Mouse (Mus musculus) NIH3T3 (cell line): ENCODE data around the gene Slco1a5.
"Not testable (repeated sequence)": the region's sequence is repeated elsewhere in the genome, so short reads cannot be mapped to it uniquely, and the experiment has no call there.

Experiments
- DNase-seq: peaks from one replicate; pipeline ENCODE4 v3.0.0-alpha.2; 2012; ENCODE audit warnings: low read depth

The Slco1a5 gene

DNA sequence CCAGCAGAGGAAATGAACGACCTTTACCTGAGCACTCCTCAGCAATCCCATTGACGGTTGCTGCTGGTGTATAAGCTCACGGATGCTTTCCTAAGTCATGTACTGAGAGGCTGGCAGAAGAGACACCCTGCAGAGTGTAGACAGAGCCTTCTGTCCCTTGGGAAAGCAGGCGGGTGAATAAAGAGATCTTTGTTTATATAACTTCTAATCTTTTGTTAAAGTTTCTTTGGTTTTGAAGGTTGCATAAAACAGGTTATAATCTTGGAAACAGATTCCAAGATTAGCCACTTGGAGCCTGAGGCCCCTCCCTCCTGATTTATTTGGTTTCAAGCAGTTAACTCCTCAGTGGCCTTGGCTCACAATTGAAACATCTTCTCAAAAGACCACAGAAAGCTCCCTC, at the start of gene Slco1a5:
TSS of gene Slco1a5 (minus strand) at position 101 of the 400 bp plus-strand sequence.
- DNase-seq = no peak

DNA sequence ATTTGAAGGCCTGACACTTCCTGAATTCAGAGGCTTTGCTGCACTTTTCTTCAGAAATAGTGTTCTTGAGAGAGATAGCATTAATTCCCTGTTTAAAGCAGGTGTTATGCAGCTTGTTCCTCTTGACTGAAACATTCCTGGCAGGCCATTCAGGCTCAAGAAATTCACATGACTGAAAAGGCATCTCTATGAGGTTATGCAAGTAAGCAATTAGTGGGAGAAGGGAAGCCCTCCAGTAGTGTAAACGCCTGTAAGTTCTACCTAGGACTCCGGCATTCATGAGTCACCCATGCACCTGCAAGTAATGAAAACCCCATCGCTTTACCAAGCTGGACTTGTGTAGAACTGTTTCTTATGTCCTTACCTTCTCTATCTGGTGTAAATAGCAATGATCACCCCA, 46.8 kb upstream of the Slco1a5 start:
- no peak for DNase-seq

DNA sequence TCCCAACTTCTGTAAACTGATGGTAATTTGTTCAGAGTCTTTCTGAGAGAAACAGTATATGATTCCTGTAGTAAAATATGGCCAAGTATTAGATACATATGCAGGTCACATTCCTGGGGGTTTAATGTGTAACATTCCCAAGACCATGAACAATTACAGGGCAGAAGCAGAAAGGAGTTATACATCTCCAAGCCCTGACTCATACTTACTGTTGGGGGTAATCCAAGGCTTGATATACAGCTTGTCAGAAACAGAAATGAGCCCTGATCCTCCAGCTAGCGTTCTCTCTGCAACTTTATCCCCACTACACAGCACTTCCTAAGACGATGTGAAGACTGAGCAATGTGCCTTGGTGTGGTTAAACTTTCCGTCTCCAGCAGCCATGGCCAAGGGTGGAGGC, 44.8 kb upstream of the Slco1a5 start:
- DNase-seq = peak; percentile 92

DNA sequence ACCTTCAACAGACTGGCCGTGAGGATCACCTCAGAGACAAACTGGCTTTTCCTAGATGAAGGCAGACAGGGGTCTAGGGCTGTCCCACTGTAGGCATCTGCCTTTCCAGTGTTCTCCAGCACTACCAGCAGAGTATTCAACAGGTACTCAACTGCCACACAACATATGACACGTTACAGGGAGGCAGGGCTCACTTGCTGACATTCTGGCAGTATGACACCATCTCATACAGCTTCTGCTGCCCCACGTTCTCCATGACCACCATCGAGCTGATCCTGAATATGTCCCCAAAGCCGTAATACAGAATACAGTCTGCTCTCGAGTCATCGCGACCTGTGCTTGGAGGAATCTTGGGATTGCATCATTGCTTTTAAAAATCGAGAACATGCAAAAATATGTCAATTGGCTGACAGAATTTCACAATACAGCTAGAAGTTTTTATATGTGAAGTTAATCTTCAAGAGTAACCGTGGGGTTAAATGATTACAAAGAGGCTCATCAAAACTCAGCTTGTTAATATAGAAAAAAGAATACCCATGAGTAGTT, 43.8 kb upstream of the Slco1a5 start:
- DNase-seq = peak; percentile 62

DNA sequence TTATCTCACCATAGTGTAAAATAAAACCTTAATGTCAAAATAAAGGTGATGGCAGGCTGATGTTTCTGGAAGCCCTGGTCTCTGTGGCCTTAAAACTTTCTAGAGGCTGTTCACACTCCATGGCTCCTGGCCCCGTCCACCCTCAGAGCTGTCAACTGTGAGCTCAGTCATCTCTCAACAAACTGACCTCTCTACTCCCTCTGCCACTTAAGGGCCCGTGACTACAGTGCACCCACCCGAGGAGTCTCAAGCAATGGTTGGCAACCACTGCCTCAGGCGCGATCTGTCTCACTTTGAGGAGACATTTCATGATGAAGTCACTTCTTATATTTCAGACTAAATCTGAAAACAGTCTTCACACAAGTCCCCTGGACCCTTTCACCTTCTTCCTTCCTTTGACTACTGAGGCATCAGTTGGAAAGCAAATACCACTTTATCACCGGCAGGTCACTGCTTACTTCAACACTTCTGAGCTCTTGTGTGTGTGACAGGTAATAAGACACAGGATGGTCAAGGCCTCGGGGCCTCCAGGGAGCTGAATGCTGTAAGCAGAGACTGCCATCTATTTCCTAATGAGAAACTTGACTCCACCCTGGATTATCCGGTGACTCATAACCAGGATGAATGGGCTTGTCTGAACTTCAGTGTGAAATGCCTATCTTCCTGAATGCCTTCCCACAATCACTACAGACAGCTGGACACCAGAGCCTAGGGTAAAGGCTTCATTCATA, 43.1 kb upstream of the Slco1a5 start:
- DNase-seq = peak; percentile 78

DNA sequence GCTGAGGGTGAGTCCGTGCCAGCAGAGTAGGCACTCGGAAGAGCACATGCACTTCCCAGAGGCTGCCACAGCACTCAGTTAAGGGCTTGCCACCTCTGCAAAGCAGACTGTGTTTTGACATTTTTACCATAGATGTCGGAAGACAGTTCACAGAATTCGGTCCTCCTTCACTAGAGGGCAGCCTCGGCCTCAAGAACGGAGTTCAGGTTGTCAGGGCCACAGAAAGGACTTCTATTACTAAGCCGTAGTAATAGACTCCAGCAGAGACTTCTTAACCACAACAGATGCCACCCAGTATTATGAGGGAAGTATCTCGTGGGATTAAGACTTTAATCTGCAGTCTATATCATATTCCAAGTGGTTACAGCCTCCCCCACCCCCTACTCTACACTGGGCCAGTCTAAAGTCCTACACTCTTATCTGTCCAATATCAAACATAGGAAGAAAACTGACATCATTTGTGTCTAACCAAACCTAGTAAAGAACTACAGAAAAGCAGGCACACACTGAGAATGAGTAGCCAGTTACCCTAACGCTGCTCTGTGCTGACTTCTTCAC, 40.3 kb upstream of the Slco1a5 start:
- peak; percentile 83 for DNase-seq

DNA sequence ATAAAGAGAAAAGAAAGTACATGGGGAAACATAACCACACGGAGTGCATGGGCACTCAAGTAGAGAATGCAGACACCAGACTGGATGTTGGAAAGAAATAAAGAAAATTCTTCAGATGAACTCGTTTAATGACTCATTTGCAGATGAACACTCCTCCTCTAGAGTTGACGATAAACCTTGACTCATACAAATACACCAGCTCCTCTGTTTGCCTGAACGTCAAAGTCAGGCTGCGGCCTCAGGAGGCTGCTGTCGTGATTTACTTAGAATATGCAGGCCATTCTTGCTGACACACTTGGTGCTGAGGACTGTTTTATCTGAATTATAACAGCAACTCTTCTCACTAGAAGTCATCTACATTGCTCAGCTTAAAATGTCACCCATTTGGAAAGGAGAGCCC, 39.3 kb upstream of the Slco1a5 start:
- peak; percentile 62 for DNase-seq

DNA sequence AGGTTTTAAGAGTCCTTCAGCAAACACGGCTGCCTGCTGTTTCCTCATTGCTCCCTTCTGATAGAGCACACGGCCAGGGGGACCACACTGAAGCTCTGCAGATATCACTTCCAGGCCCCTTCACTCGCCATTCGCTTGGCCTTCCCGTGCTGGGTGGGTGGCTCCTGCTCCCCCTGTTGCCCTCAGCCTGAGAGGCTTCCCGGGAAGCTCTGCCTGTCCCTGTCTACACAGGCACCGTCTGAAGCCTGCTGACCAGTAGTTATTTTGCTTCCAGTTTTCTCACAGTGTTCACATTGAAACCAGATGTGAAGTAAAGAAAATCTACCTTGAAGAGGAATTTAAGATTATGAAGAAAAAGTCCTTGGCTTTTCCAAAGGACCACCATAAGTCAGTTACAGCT, 34.3 kb upstream of the Slco1a5 start:
- DNase-seq = no peak

DNA sequence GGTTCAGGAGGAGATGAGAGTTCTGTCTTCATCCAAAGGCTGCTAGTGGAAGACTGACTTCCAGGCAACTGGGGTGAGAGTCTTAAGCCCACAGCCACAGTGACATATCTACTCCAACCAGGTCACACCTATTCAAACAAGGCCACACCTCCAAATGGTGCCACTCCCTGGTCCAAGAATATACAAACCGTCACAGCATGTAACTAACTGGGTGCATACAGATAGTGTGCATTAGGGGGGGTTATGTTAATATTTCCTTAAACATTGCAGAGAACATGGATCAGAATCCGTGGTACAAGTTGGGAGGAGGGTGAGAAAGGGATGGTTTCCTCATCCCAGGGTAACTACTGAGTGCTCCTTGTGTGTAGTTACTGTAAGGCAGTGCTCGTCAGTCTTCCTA, 29.3 kb upstream of the Slco1a5 start:
- DNase-seq = not testable (repeated sequence)

DNA sequence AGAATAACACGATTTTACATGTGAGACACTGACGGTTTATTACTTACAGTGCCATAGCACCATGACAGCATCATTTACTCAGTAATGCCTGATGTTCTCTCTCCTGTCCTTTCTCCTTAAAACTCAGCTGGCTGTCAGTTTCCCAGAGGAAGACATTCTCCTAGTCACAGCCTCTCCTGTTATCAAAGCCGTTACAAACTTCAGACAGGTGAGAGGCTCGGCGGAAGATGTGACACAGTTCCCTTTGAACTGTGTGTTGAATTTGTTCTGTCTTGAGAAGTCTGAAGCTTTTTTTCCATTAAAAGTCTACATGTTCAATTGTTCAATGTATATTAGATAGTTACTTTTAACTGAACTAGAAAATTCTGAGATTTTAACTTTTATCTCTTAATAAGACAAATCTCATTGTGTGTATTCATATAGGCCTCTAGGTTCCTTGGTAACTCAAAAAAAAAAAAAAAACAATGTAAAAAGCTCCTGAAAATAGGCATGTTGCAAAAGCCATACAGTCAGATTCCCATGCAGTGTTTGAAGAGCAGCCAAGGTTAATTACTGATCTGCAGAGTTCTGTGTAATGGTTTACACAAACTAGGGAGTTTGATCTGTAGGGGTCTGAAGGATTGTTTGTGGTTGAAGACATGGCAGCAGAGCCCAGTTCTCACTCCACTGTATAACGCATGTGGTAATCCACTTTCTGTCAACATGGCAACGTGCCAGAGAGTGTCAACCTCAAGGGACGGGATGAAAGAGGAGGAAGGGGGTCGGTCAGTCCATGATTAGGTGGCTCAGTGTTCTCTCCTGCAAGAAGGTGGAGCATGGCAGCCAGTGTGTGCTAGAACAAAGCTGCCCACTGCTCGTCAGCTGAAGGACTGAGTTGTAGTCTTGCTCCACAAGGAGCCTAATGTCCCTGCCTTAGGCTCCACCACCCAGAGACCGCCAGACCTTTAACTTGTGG, 24.9 kb upstream of the Slco1a5 start:
- no peak for DNase-seq

DNA sequence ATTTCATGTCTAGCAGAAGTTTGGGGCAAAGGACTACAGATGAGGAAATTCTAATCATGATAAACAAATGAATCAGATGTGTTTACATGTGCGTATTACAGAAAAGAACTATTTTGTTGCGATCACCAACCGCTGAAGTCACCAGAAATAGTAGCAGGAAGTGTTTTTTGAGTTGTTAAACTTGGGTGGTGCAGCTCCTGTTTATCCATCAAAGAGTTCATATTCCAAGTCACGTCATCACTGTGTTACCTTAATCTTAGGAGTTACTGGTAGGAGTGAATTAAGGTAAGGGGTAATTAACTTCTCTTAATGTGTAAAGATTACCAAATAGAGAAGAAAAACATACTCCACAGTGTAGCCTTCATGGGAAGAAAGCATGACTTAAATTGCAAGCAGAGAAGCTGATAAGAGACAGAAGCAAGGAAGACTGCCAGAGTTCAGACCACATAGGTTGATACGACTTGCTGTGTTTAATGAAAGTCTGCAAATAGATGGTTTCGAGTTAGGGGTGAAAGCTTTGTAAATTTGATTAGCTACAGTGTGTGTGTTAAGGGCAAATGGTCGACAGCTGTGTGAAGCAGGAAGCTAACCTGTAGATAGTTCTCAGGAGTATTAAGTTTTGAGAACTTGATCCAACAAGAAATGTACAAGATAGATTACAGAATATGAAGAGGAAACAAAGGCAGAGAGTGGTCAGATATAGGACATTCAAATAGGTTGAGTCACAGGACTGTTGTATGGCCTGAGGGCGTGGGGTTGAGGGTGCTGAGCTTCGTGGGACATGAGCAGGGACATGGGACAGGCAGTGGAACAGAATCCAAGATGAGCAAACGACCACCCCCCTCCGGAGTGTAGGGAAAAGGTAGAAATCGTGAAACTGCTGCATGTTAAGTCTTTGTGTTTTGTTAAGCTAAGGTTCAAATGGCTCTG, 23.7 kb upstream of the Slco1a5 start:
- DNase-seq = no peak

DNA sequence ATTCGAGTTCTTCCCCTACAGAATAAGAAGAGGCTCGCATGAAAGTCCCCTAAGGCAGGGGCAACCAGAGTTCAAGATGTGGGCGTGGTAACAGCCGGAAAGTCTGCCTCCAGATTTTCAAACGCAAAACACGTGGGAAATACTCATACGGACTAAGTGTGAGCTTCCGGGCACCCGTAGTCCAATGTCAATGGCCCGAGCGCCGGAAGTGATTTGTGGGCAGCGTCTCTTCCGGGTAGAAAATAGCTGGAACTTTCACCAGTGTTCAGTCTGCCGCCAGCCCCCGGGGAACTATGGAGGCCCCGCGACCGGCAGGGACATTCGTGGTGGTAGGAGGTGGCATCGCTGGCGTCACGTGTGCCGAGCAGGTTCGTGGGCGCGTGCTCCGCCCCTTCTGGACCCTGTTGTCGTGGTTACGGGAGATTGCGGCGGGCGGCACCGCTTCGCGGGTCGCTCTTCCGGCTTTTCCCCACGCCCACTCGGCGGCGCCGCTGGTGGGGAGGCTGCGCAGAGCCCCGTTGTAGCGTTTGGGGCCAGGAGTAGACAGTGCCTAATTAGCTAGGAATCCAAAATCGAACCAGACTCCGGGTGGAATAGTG, 22.8 kb upstream of the Slco1a5 start, which contains the start of gene Pyroxd1:
TSS of gene Pyroxd1 (plus strand) at position 215 of the 599 bp plus-strand sequence.
- peak; percentile 94 for DNase-seq

DNA sequence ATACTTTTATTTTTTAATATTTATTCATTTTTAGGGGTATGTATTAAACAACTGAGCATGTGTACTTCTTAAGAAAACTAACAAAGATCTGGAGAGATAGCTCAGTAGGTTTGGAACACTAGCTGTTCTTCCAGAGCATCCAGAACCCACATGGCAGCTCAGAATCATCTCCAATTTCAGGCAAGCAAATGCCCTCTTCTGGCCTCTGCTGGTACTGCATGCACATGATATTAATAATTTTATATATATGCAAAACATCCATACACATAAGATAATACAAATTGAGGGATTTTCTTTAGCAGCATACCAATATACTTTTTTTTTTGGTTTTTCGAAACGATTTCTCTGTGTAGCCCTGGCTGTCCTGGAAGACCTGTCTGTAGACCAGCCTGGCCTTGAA, 20.8 kb upstream of the Slco1a5 start:
- DNase-seq = peak; percentile 85

DNA sequence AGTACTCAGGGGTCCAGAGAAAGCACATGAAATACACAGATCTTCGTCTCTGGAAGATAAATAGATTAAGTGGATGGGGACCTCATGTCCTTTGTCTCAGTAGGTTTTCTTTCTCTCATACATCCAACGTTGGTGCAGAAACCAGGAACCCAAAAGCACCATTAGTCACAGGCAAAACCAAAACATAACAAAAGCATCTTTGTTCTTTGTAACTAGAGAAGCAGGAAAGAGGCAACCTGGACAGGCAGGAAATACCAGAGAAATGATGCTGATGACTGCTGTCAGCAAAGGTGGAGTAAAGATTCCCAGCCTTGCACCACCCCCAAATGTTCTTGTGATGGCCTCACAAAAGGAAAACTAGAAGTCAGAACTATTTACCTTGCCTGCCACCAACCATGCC, 16.8 kb upstream of the Slco1a5 start:
- DNase-seq = peak; percentile 29

DNA sequence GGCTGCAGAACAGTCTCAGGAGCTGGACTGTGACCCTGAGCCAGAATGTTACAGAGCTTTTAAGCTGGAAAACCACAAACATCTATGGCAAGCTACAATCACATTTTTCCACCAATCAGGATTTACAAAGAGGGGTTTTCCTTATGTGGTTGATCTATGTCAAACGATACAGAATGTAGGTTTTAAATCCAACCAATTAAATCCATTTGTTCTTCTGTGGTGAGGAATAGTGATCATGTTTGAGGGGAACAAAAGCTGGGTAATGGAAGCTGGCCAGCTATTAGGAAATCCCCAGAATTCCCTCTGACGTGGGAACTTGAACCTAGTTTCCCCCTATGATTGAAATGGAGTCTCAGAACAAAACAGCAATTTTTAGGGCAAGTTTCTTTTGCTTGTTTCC, 16.2 kb upstream of the Slco1a5 start:
- no peak for DNase-seq

DNA sequence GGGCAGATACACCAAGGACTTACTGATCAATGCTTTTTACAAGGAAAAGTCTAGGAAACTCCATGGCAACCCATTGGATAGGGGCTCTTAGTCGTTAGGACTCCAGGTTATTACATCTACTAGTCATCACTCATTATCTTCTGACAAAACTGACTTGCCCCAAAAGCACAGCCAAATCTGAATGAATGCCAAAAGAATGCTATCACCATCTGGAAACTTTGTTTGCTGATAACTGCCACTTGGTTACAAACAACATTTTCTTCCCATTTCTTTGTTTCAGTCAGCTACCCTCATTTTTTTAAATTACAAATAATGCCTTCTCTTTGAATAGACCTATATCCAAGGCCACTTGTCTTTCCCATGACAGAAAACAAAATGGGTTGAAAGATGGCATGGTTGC, 6.4 kb upstream of the Slco1a5 start:
- DNase-seq = no peak

DNA sequence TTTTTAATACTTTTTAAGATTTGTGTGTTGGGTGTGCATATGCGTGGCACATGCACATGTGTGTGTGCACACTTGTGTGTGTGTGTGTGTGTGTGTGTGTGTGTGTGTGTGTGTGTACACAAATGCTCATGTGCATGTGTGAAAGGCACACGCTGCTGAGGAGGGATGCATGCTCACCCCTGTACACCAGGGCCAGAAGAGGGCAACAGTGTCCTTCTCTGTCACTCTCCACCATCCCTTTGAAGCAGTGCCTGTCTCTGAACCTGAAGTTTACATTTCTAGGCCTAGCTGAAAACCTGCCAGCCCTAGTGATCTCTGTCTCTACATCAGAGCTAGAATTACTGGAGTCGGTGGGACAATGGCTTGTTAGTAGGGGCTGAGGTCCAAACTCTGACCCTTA, 3.8 kb upstream of the Slco1a5 start:
- no peak for DNase-seq

DNA sequence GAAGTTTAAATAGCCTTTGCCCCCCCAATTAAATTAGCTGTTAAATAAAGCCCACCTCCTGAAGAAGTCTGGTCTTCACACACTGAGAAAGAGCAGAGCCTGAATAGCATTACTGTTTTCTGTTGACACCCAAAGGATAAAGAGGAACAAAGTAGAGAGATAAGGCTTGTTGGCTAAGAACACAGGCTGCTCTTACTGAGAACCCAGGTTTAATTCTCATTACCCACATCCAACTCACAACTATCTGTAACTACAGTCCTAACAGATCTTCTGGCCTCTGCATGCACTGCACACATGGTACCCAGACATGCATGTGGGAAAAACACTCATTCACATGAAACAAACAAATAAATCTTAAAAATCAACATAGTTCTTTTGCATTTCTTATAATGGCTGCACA, 5.7 kb downstream of the Slco1a5 start:
- DNase-seq = no peak

DNA sequence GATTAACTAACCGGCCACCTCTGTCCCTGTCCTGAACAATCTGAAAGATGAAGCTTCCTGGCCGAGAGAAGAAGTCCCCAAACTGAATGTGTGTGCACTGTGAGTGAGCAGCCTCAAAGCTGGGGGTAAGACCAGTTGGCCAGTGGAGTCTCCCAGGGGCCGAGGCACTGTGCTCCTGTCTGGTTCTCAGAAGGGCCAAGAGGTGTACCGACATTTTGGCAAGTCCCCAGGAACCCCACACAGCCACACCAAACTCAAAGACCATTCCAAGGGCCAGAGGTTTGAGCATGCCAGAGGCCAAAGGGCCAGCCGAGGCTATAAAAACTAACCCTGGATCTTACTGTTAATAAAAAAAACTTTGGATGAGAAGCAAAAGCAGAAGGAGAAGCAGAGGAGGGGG, 8.5 kb downstream of the Slco1a5 start:
- no peak for DNase-seq

DNA sequence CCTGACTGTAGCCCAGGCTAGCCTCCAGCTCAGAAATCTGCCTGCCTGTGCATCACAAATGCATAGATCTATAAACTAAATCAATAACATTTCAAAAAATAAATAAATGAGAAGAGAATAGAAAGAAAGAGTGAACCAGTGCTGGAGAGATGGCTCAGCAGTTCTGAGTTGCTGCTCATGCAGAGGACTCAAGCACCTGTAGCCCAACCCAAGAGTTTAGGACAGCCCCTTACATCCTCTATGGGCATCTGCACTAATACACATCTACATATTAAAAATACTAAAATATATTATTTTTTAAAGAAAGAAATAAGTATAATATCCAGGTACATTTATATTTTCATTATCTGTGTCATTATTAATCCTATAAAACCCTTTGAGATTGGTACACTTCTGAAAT, 17.7 kb downstream of the Slco1a5 start:
- no peak for DNase-seq

DNA sequence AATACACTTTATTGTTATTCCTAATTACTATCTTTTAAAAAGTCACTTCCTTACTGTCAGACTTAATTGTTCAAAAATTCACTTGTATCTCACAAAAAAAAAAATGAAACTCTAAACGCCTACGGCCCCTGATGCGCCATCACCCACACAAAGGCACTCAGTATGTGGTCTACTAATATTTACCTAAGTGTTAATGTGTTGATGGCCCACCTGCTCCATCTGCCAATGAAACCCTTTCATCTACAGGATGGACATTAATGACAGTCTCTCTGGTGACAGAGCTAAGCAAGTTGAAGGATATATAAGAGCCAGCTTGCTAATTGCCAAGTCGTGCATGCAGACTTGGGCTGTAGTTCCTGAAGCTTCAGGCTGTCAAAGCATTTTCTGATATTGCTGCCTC, 24.7 kb downstream of the Slco1a5 start, which contains the start of gene Iapp:
TSS of gene Iapp (plus strand) at position 326 of the 400 bp plus-strand sequence.
- no peak for DNase-seq
